Mouse (Mus musculus) effector memory CD4-positive, alpha-beta T cell, adult 7 months (primary cell): ENCODE data around the gene Olfr1509. TPM values are rescaled to one million over a fixed set of nuclear protein-coding genes. Genes with fewer than 3 reads are reported as not detected.

Experiments used
- polyA plus RNA-seq: library from polyadenylated mRNA; unstranded; fragments of 100-300 nt; shearing (Covaris generic); gene quantifications from one replicate; pipeline ENCODE4 v1.2.1, GENCODE M21; 2017

The Olfr1509 gene
- polyA plus RNA-seq: not detected

GRCm38 (mm10) chr14:52442690-52443089, at the start of gene Olfr1509:
Gene Olfr1509, plus strand, starts transcription at chr14:52442990.

GRCm38 (mm10) chr14:52397279-52397678, 45.5 kb upstream of the Olfr1509 start, which contains the start of gene Olfr1511:
Gene Olfr1511, minus strand, starts transcription at chr14:52397379.

GRCm38 (mm10) chr14:52414273-52414672, 28.5 kb upstream of the Olfr1509 start, which contains the start of gene Olfr1510:
Gene Olfr1510, minus strand, starts transcription at chr14:52414373.

GRCm38 (mm10) chr14:52467395-52467794, 24.6 kb downstream of the Olfr1509 start, which contains the start of gene Olfr1508:
Gene Olfr1508, minus strand, starts transcription at chr14:52467495.

GRCm38 (mm10) chr14:52495516-52495915, 52.7 kb downstream of the Olfr1509 start, which contains the start of gene Olfr1507:
Gene Olfr1507, minus strand, starts transcription at chr14:52495749.

Other genes with a start within 250 kb of the Olfr1509 start
- 12.5 TPM for gene Supt16, start 245.6 kb upstream of the Olfr1509 start, polyA plus RNA-seq
- 25.6 TPM for gene Chd8, start 185.2 kb upstream of the Olfr1509 start, polyA plus RNA-seq
- 142 TPM for gene Tox4, start 163.8 kb upstream of the Olfr1509 start, polyA plus RNA-seq
- gene Rab2b, start 163.4 kb upstream of the Olfr1509 start, polyA plus RNA-seq: 21.3 TPM
- gene Mettl3, start 137.9 kb upstream of the Olfr1509 start, polyA plus RNA-seq: 32.8 TPM
- gene Sall2, start 114.2 kb upstream of the Olfr1509 start, polyA plus RNA-seq: 0.13 TPM
- gene Olfr1513, start 86.6 kb upstream of the Olfr1509 start, polyA plus RNA-seq: not detected
- 0.35 TPM for gene Olfr1512, start 63.8 kb upstream of the Olfr1509 start, polyA plus RNA-seq
- gene Olfr1511, start 45.6 kb upstream of the Olfr1509 start, polyA plus RNA-seq: 0.61 TPM
- gene Olfr1510, start 28.6 kb upstream of the Olfr1509 start, polyA plus RNA-seq: not detected
- gene Olfr1508, start 24.5 kb downstream of the Olfr1509 start, polyA plus RNA-seq: not detected
- 1.1 TPM for gene Olfr1507, start 52.8 kb downstream of the Olfr1509 start, polyA plus RNA-seq